In genomic region chr5:125574886-125575285, GRCm38 (mm10) we compare ENCODE assay signal across 14 mouse cellular contexts. TPM values are rescaled to one million over a fixed set of nuclear protein-coding genes. Genes with fewer than 3 reads are reported as not detected.
A peak's percentile ranks its signal among the peaks of the same experiment; 100 is the strongest.
DNase-seq lines count a peak whose midpoint lies in the region; ATAC-seq and TF ChIP-seq lines count a peak whose summit lies in the region.
"Had no signal": no experiment of that assay in that cellular context is flagged by ENCODE, and none has a peak within 500 bp of the region (broad histone marks: within the 10 kb centered on the region; RNA-seq: fewer than 3 reads in every experiment).

No protein-coding gene starts in this region.

- no peak overlapping the region for H3K4me3 ChIP-seq in layer of hippocampus, adult 2 months
- no peak overlapping the region for H3K4me3 ChIP-seq in forebrain, embryonic 11.5 days (ENCODE audit: low read depth, low read length)
- H3K4me3 ChIP-seq in midbrain, embryonic 13.5 days (replicated peaks), result no peak overlapping the region
- H3K4me3 ChIP-seq: liver, embryonic 12.5 days had no signal

- H3K9ac ChIP-seq in forebrain, embryonic 11.5 days (ENCODE audit: low read length), result no peak overlapping the region
- H3K9ac ChIP-seq in midbrain, embryonic 13.5 days (replicated peaks), result no peak overlapping the region
- H3K9ac ChIP-seq: liver, embryonic 12.5 days had no signal

- intact Hi-C loops in gastrocnemius, postnatal 14 days (cut with DNase I; ENCODE audit: low total_unique reads), result no loop called here

- 6% methylated on average over 8 of the region's 8 CpGs for WGBS in forebrain, embryonic 11.5 days
- WGBS in midbrain, embryonic 13.5 days, result under 1% methylated on average over 8 of the region's 8 CpGs

- TF ChIP-seq CTCF in layer of hippocampus, adult 2 months (conservative IDR thresholded peaks at IDR 0.05), result no peak

- peak overlapping the region; percentile 78 for H3K27ac ChIP-seq in layer of hippocampus, adult 2 months
- H3K27ac ChIP-seq in forebrain, embryonic 11.5 days (ENCODE audit: low read depth, low read length), result no peak overlapping the region
- H3K27ac ChIP-seq in midbrain, embryonic 13.5 days, result no peak overlapping the region
- H3K27ac ChIP-seq: liver, embryonic 12.5 days had no signal

- H3K27me3 ChIP-seq in forebrain, embryonic 11.5 days (ENCODE audit: control insufficient read depth, insufficient read depth, low read length), result no peaks in the 10 kb centered on the region
- H3K27me3 ChIP-seq in midbrain, embryonic 13.5 days, result no peaks in the 10 kb centered on the region
- H3K27me3 ChIP-seq: liver, embryonic 12.5 days had no signal

- H3K36me3 ChIP-seq in forebrain, embryonic 11.5 days (ENCODE audit: control insufficient read depth, insufficient read depth, low read length), result no peaks in the 10 kb centered on the region
- no peaks in the 10 kb centered on the region for H3K36me3 ChIP-seq in midbrain, embryonic 13.5 days
- H3K36me3 ChIP-seq: liver, embryonic 12.5 days had no signal

- no peak for DNase-seq in layer of hippocampus, adult 2 months (ENCODE audit: low spot score in 2 of 2)
- no peak for DNase-seq in layer of hippocampus, adult 8-10 months (ENCODE audit: low spot score in 2 of 2)
- peak; percentile 88 for DNase-seq in R1 (ENCODE audit: low read depth, low spot score)
- DNase-seq in forebrain, embryonic 11.5 days (ENCODE audit: low spot score), result peak; percentile 58
- DNase-seq in yolk sac, embryonic 10.5 days (ENCODE audit: low spot score), result no peak
- DNase-seq in thymus, postnatal 0 days (ENCODE audit: low spot score), result no peak
- DNase-seq in gastrocnemius, postnatal 14 days, result no peak
- DNase-seq: cerebellum, adult 8-10 months; kidney, adult 9 months had no signal

- H3K4me2 ChIP-seq in forebrain, embryonic 11.5 days (ENCODE audit: low read depth, low read length, severe bottlenecking), result no peak overlapping the region
- no peak overlapping the region for H3K4me2 ChIP-seq in midbrain, embryonic 13.5 days (replicated peaks)
- H3K4me2 ChIP-seq: liver, embryonic 12.5 days had no signal

- H3K4me1 ChIP-seq in forebrain, embryonic 11.5 days (replicated peaks; ENCODE audit: control insufficient read depth, insufficient read depth, low read length), result peaks cover 8% of the 10 kb centered on the region; the same call in 1 of the 2 replicates
- peaks cover 18% of the 10 kb centered on the region for H3K4me1 ChIP-seq in midbrain, embryonic 13.5 days (replicated peaks)
- H3K4me1 ChIP-seq: liver, embryonic 12.5 days had no signal

- no peaks in the 10 kb centered on the region for H3K9me3 ChIP-seq in forebrain, embryonic 11.5 days (ENCODE audit: control insufficient read depth, low read length)
- H3K9me3 ChIP-seq in midbrain, embryonic 13.5 days, result no peaks in the 10 kb centered on the region
- H3K9me3 ChIP-seq: liver, embryonic 12.5 days had no signal

- ATAC-seq in forebrain, embryonic 11.5 days (replicated peaks; ENCODE audit: low FRiP score), result 0 out of 2 replicates have a peak, but pooled peaks have one; percentile 21
- 0 out of 2 replicates have a peak, but pooled peaks have one; percentile 4 for ATAC-seq in midbrain, embryonic 13.5 days
- ATAC-seq: liver, embryonic 12.5 days; lung, postnatal 0 days had no signal

RNA-seq across cellular contexts. Expression of gene Tmem132b, which starts 43.3 kb away (rescaled TPM):
- 100 to 1,000 TPM; 117 to 127 TPM for total RNA-seq in layer of hippocampus, adult 2 months (2021)
- 100 to 1,000 TPM; 116 to 122 (median 119) TPM for total RNA-seq in layer of hippocampus, adult 8-10 months (2022)
- 0.67 and 1.0 TPM in 2 replicates for polyA plus RNA-seq in forebrain, embryonic 11.5 days (2014; fragmentation: Nextera tagmentation; extraction: Ambion mirVana)
- 2.5 and 2.7 TPM in 2 replicates for polyA plus RNA-seq in midbrain, embryonic 13.5 days (2015; fragmentation: Nextera tagmentation; extraction: Ambion mirVana)
- polyA plus RNA-seq in thymus, postnatal 0 days (2015; fragmentation: Nextera tagmentation; extraction: Ambion mirVana), result 0.04 TPM in 1 of 2 replicates, not detected in the other
- under 1 TPM; 0.11 to 0.18 TPM for total RNA-seq in gastrocnemius, postnatal 14 days (2021)
- total RNA-seq: megakaryocyte-erythroid progenitor cell, adult 5-6 weeks had no signal
- polyA plus RNA-seq: heart, embryonic 14.5 days; lung, postnatal 0 days had no signal

Comparison
In these comparisons a context has a peak if more than half of its experiments do, and no peak if none do; other contexts are left out.
1. DNase-seq: peak in R1 (single experiment) and forebrain, embryonic 11.5 days (single experiment); none in layer of hippocampus, adult 2 months (0 of 2), layer of hippocampus, adult 8-10 months (0 of 2), yolk sac, embryonic 10.5 days (single experiment), thymus, postnatal 0 days (single experiment) and gastrocnemius, postnatal 14 days (single experiment).
2. RNA of gene Tmem132b, which starts 43.3 kb away (total RNA-seq): 117 to 127 TPM in layer of hippocampus, adult 2 months and 116 to 122 TPM in layer of hippocampus, adult 8-10 months; 0.11 to 0.18 TPM in gastrocnemius, postnatal 14 days; every median in the first group is over 10 times any median in the second.